Mouse (Mus musculus) lung, postnatal 0 days (tissue): ENCODE measurements around the gene Cd59b.
"Not testable (repeated sequence)": the region's sequence is repeated elsewhere in the genome, so short reads cannot be mapped to it uniquely, and the experiment has no call there.

Experiments used
- CTCF ChIP-seq: IDR thresholded peaks from 2 replicates; pipeline ENCODE4 v1.5.1; 2016; ENCODE audit warnings: antibody characterized with exemption, mild to moderate bottlenecking
- EP300 ChIP-seq: IDR thresholded peaks from 2 replicates; pipeline ENCODE4 v1.6.1; 2016; ENCODE audit warnings: antibody characterized with exemption, mild to moderate bottlenecking, control low read depth

DNA sequence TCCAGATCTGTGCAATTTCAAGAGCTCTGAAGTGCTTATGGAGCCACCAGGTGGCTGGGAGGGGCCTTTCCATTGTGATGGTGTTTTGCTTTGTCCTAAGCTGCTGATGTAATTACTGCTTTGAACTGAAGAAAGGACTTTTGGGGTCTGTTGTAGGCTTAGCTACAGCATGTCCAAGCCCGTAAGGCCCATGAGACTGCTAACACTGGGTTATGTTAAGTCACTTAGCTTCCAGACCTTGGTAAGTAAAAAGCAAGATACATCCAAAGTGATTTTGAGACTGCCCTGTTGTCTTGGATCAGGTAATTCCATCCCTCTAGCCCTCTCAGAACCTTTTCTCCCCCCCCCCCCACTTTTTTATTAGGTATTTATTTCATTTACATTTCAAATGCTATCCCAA lies 27.1 kb downstream of the Cd59b start:
- TF ChIP-seq CTCF, EP300: not testable (repeated sequence)
